8 mouse cellular contexts compared by ENCODE assay signal in genomic region chr9:110100627-110101600, GRCm38 (mm10). TPM values are rescaled to one million over a fixed set of nuclear protein-coding genes. Genes with fewer than 3 reads are reported as not detected.
DNase-seq lines count a peak whose midpoint lies in the region; ATAC-seq and TF ChIP-seq lines count a peak whose summit lies in the region.

No protein-coding gene starts in this region.

- no peak overlapping the region for H3K27ac ChIP-seq in embryonic facial prominence, embryonic 14.5 days (replicated peaks; ENCODE audit: low read depth, low read length)
- no peak overlapping the region for H3K27ac ChIP-seq in limb, embryonic 14.5 days (replicated peaks; ENCODE audit: low read depth, low read length)
- peak overlapping the region; percentile 51 for H3K27ac ChIP-seq in midbrain, postnatal 0 days (ENCODE audit: low read depth, low read length)

- H3K36me3 ChIP-seq in embryonic facial prominence, embryonic 14.5 days (ENCODE audit: control insufficient read depth, insufficient read depth, low read length): peaks cover 77% of the 10 kb centered on the region
- H3K36me3 ChIP-seq in limb, embryonic 14.5 days (ENCODE audit: control insufficient read depth, insufficient read depth, low read length): peaks cover 68% of the 10 kb centered on the region
- peaks cover 35% of the 10 kb centered on the region for H3K36me3 ChIP-seq in midbrain, postnatal 0 days (ENCODE audit: insufficient read depth, low read length)

- peak overlapping the region; percentile 68 for H3K4me3 ChIP-seq in embryonic facial prominence, embryonic 14.5 days (ENCODE audit: low read depth, low read length)
- peak overlapping the region; percentile 62 for H3K4me3 ChIP-seq in limb, embryonic 14.5 days (replicated peaks; ENCODE audit: low read length)
- peak overlapping the region; percentile 89 for H3K4me3 ChIP-seq in midbrain, postnatal 0 days (ENCODE audit: low read depth, low read length)

- no peaks in the 10 kb centered on the region for H3K9me3 ChIP-seq in embryonic facial prominence, embryonic 14.5 days (ENCODE audit: control insufficient read depth, low read length)
- H3K9me3 ChIP-seq in limb, embryonic 14.5 days (ENCODE audit: control insufficient read depth, low read length): no peaks in the 10 kb centered on the region
- no peaks in the 10 kb centered on the region for H3K9me3 ChIP-seq in midbrain, postnatal 0 days (ENCODE audit: low read length)

- peak; percentile 98 for ATAC-seq in embryonic facial prominence, embryonic 14.5 days (ENCODE audit: low read depth)
- peak; percentile 91 for ATAC-seq in limb, embryonic 14.5 days (ENCODE audit: low FRiP score, low read depth)
- peak; percentile 93 for ATAC-seq in midbrain, postnatal 0 days (ENCODE audit: low FRiP score)

- peak; percentile 98 for TF ChIP-seq CTCF in midbrain, postnatal 0 days (IDR thresholded peaks at IDR 0.05)

- WGBS in embryonic facial prominence, embryonic 14.5 days: 4% methylated on average over 30 of the region's 41 CpGs
- 3% methylated on average over 41 of the region's 41 CpGs for whole genome bisulfite sequencing in limb, embryonic 14.5 days
- WGBS in midbrain, postnatal 0 days: 3% methylated on average over 41 of the region's 41 CpGs

- H3K9ac ChIP-seq in embryonic facial prominence, embryonic 14.5 days (ENCODE audit: low read depth, low read length): peak overlapping the region; percentile 79
- H3K9ac ChIP-seq in limb, embryonic 14.5 days (ENCODE audit: low read depth, low read length, severe bottlenecking): peak overlapping the region; percentile 84
- peak overlapping the region; percentile 70 for H3K9ac ChIP-seq in midbrain, postnatal 0 days (replicated peaks; ENCODE audit: low read length, poor library complexity, severe bottlenecking)

- H3K27me3 ChIP-seq in embryonic facial prominence, embryonic 14.5 days (replicated peaks; ENCODE audit: control insufficient read depth, insufficient read depth, low read length): no peaks in the 10 kb centered on the region
- no peaks in the 10 kb centered on the region for H3K27me3 ChIP-seq in limb, embryonic 14.5 days (ENCODE audit: control insufficient read depth, insufficient read depth, low read length)
- no peaks in the 10 kb centered on the region for H3K27me3 ChIP-seq in midbrain, postnatal 0 days (ENCODE audit: insufficient read depth, low read length)

- peak; percentile 89 for DNase-seq in 3T3-L1 (ENCODE audit: low read depth, low spot score)
- DNase-seq in adrenal gland, postnatal 4 days (ENCODE audit: low spot score in 2 of 2): peak; percentile 84 to 93
- DNase-seq in embryonic facial prominence, embryonic 14.5 days (ENCODE audit: low spot score): peak; percentile 95
- DNase-seq in heart, adult 8-10 months (ENCODE audit: low spot score): peak; percentile 90
- DNase-seq in kidney, adult 9 months: peak; percentile 95
- peak; percentile 88 for DNase-seq in limb, embryonic 14.5 days (ENCODE audit: low spot score)
- peak; percentile 92 for DNase-seq in midbrain, postnatal 0 days (ENCODE audit: low spot score)
- peak; percentile 83 to 92 for DNase-seq in spleen, postnatal 14 days (ENCODE audit: low spot score in 2 of 2)

- TF ChIP-seq POLR2A in limb, embryonic 14.5 days (IDR thresholded peaks at IDR 0.05; ENCODE audit: borderline replicate concordance, extremely low read depth, insufficient read depth, insufficient read length): 0 out of 2 replicates have a peak, but pooled peaks have one; percentile 45

- H3K4me1 ChIP-seq in embryonic facial prominence, embryonic 14.5 days (ENCODE audit: control insufficient read depth, insufficient read depth, low read length): peaks cover 5% of the 10 kb centered on the region; the same call in 1 of the 2 replicates
- H3K4me1 ChIP-seq in limb, embryonic 14.5 days (ENCODE audit: control insufficient read depth, insufficient read depth, low read length): no peaks in the 10 kb centered on the region; the same call in 1 of the 2 replicates
- H3K4me1 ChIP-seq in midbrain, postnatal 0 days (ENCODE audit: insufficient read depth, low read length): 0 out of 2 replicates have a peak, but pooled peaks cover 5% of the 10 kb centered on the region

- peak overlapping the region; percentile 81 for H3K4me2 ChIP-seq in embryonic facial prominence, embryonic 14.5 days (ENCODE audit: low read depth, low read length)
- H3K4me2 ChIP-seq in limb, embryonic 14.5 days (replicated peaks; ENCODE audit: low read depth, low read length, severe bottlenecking): peak overlapping the region; percentile 67
- H3K4me2 ChIP-seq in midbrain, postnatal 0 days (ENCODE audit: low read depth, low read length, poor library complexity, severe bottlenecking): peak overlapping the region; percentile 73

RNA-seq across cellular contexts. Expression of gene Smarcc1, which starts 16.6 kb away (rescaled TPM):
- 100 to 1,000 TPM in 1 of 2 experiments, 10 to 100 TPM in 1; 90.4 to 100 TPM for total RNA-seq in adrenal gland, postnatal 4 days (2021)
- polyA plus RNA-seq in embryonic facial prominence, embryonic 14.5 days (2014; fragmentation: Nextera tagmentation; extraction: Ambion mirVana): 105 and 122 TPM in 2 replicates
- total RNA-seq in heart, adult 8-10 months (2022): 10 to 100 TPM; 24.9 to 28.4 (median 26.8) TPM
- 67.2 and 72.8 TPM in 2 replicates for polyA plus RNA-seq in limb, embryonic 14.5 days (2012; rRNA removed)
- polyA plus RNA-seq in limb, embryonic 14.5 days (2014; fragmentation: Nextera tagmentation; extraction: Ambion mirVana): 132 and 144 TPM in 2 replicates
- 34.0 and 42.3 TPM in 2 replicates for total RNA-seq in midbrain, postnatal 0 days (2014; rRNA removed)
- 49.9 and 57.9 TPM in 2 replicates for polyA plus RNA-seq in midbrain, postnatal 0 days (2015; fragmentation: Nextera tagmentation; extraction: Ambion mirVana)

RNA-seq across cellular contexts. Expression of gene Dhx30, which starts 16.7 kb away (rescaled TPM):
- 100 to 1,000 TPM; 102 to 111 TPM for total RNA-seq in adrenal gland, postnatal 4 days (2021)
- 110 and 120 TPM in 2 replicates for polyA plus RNA-seq in embryonic facial prominence, embryonic 14.5 days (2014; fragmentation: Nextera tagmentation; extraction: Ambion mirVana)
- total RNA-seq in heart, adult 8-10 months (2022): 10 to 100 TPM; 56.4 to 62.2 (median 58.2) TPM
- 121 and 132 TPM in 2 replicates for polyA plus RNA-seq in limb, embryonic 14.5 days (2012; rRNA removed)
- 120 and 135 TPM in 2 replicates for polyA plus RNA-seq in limb, embryonic 14.5 days (2014; fragmentation: Nextera tagmentation; extraction: Ambion mirVana)
- 136 and 145 TPM in 2 replicates for total RNA-seq in midbrain, postnatal 0 days (2014; rRNA removed)
- polyA plus RNA-seq in midbrain, postnatal 0 days (2015; fragmentation: Nextera tagmentation; extraction: Ambion mirVana): 129 and 130 TPM in 2 replicates
